Mouse (Mus musculus): ENCODE measurements around the gene Ak5.
A peak's percentile ranks its signal among the peaks of the same experiment; 100 is the strongest.

Gene Ak5

DNA sequence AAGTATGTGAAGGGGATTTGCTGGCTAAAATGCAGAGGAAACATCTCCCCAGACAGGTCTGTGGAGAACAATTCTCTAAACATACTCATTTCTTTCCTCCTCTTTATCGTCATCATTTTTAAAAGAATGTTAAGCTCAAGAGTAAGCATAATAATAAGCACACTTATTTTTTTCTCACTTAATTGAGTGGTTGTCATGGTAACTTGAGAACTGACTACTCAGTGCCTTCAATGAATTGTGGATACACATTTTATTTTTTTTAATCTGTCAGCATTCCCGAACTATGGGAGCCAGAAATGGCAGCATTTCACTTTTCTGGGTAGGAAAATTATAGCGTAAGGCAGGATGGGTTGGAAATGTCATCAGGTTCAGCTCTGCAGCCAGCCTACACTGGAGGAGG, 151.6 kb downstream of the Ak5 start:
- no peak for DNase-seq (ENCODE audit: low spot score in 2 of 2)

DNA sequence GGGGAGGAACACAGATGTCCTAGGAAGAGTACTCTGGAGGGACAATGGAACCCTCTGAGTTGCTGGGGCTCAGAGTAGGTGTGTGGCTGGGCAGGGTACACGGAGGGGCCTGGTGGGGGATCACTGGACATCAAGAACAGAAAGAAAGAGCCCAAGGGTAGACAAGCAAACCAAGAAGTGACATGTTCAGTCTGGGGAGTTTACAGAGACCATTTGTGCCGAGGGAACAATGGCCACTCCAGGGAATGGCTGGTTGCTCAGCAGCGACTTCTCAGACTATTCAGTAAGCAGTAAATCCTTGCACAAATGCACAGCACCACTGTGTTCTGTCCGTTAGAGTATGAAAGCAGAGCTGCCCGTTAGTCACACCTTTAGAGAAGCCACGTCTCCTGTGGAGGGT, 152.2 kb downstream of the Ak5 start:
- no peak for DNase-seq (ENCODE audit: low spot score in 2 of 2)

DNA sequence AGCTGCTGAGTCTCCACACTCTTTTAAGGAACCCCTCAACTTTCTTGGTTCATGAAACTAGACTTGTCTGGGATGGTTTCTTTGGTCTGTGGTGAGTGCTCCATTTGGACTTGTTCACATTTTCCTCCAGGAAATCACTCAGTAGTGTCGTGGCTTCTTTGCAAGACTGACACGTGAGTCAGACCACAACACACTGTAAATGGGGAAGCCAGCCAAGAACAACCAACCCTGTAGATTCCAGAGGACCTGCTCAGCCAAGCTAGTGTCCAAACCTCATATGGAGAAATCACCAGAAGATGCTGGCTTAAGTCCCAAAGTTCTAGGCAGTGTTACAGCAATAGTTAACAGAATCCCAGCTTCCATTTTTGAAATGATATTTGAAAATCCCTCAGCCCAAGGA, 155.6 kb downstream of the Ak5 start:
- no peak for DNase-seq (ENCODE audit: low spot score in 2 of 2)

DNA sequence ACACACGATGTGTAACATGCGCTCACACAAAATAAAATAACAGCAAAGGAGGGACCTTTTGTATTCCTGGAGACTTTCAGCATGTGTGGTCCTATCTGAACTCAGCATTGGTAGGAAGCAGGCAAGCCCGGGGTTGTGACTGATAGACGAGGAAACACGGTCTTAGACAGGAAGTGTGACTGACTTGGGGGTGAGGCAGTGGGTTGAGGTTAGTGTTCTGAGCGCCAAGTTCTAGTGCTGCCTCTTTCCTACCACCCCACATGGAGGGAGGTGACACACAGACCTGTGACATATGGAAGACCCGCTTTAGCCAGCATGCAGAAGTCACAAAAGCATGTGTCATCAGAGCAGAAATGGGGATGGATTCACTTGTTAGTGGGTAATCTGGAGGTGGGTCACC, 158.9 kb downstream of the Ak5 start:
- DNase-seq (ENCODE audit: low spot score in 2 of 2) = no peak

DNA sequence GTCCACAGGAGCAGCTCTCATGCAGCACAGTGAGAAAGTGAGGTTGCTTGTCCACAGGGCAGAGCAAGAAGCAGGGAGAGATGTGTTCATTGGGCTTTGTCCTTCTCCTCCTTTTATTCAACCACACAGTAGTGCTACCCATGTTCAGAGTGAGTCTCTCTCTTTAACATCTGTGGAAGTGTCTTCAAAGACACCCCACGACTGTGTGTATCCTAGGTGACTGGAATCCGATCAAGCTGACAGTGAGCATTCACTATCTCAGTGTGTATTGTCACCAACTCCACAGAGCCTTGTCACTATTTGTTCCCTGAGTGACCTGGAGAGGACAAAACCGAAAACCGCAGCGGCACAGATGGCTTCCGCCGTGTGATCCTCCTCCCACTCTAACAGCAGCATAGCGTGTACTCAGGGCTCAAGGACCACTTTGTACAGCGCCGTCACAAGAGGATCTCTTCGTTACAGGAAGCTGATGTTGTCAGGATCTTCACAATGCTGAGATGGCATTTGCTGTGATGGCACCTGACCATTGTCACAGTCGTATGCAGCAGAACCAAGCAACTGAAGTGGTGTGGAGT, 159.7 kb downstream of the Ak5 start:
- no peak for DNase-seq (ENCODE audit: low spot score in 2 of 2)

DNA sequence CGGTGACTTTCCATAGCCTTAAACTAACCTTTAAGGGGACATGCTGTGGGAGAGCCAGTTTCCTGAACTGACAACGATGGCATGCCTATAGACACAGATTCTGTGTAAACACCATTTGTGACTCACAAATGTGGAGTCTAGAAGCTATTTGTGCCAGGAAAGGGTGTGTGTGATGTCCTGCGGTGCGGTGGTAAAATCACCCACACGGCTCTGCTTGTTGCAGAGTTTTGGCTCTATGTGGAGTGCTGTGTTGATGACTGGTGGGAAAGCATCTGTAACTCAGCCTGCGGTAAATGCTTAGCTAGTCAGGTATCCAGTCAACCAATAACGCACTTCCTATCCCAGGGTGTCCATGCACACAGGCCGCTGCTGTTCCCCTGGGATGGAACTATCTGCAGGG, 160.3 kb downstream of the Ak5 start:
- no peak for DNase-seq (ENCODE audit: low spot score in 2 of 2)

DNA sequence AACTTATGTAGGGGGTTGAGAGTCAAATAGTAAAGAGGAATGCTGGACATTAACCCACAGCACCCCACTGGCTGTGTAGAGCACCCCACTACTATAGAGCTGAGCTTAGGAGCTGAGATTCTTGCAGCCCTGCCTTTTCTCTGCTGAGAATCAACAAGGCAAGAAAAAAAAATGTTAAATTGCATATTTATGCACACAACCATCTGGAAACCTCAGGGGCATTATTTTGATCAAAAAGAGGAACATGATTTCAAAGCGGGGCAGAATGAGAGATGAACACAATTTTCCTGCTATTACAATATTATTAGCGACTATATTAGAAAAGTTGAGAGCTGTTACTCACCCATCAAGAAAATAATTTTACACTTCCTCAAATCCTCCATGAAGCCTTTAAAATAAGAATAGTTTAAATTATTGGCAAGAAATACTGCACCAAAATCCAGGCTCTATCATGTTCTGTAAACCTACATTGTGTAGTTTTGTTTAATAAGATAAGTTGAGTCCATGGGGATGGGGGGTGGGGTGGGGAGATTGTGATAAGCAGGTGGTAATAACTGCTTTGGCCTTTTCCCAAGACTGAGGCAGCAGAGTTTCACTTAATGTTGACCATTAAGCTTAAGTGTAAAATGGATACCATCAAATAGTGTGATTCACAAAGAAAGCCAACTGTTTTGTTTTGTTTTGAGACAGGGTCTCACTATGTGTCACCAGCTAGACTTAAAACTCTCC, 169.0 kb downstream of the Ak5 start:
- DNase-seq (ENCODE audit: low spot score in 2 of 2) = no peak

DNA sequence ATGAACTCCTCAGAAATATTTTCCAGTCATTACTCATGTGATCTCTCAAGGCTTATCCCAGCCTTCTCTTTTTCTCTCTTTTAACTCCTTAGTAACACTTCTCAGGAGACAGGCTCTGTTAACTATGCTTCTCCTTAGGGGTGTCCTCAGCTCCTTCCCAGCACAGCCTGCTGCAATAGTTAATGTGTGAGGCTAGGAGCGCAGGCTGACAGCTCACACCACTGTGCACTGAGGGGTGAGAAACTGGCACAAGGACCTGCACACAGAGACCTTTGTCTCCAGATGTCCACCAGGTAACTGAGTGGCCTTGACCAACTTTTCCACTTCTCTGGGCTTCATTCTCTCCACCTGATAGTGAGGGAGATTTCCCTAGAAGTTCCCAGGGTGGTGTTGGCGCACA, 170.3 kb downstream of the Ak5 start:
- no peak for DNase-seq (ENCODE audit: low spot score in 2 of 2)

DNA sequence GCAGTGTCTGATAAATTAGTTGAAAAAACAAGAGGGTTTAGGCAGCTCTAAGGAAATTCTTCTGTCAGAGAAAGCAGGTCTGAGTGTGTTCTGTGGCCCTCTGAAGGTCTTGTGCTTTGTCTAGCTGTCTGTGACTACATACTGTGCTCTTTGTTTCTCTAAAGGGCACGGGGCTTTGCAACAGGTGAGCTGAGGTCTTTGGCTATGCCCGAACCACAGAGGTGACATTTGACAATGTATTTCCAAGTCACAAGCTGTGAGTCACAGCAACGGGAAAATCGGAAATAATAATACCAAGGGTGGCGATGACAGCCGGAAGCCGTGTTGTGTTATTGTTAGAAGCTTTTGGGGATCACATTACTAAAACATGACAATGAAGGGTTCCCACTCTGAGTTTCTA, 171.1 kb downstream of the Ak5 start:
- DNase-seq (ENCODE audit: low spot score in 2 of 2) = no peak

DNA sequence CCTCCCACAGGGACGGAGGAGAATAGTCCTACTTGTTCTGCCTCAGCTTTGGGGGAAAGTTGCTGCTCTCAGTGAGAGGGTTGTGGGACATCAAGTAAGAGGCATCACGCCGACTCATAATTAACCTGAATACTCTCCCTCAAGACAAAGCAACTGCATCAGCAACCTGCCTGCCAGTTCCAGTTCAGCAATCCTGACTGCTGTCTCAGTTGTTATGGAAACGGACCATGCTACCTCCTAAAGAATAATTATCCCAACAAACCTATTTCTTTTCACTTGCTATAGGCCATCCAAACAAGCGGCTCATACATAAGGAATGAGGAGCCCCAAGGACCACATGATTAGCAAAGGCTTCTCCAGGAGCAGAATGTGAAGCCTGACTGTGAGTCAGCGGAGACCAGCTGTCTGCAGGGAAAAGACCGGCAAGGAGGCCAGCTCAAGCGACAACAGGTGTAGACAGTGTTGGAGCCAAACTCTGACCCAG, 172.7 kb downstream of the Ak5 start:
- DNase-seq (ENCODE audit: low spot score in 2 of 2) = no peak

DNA sequence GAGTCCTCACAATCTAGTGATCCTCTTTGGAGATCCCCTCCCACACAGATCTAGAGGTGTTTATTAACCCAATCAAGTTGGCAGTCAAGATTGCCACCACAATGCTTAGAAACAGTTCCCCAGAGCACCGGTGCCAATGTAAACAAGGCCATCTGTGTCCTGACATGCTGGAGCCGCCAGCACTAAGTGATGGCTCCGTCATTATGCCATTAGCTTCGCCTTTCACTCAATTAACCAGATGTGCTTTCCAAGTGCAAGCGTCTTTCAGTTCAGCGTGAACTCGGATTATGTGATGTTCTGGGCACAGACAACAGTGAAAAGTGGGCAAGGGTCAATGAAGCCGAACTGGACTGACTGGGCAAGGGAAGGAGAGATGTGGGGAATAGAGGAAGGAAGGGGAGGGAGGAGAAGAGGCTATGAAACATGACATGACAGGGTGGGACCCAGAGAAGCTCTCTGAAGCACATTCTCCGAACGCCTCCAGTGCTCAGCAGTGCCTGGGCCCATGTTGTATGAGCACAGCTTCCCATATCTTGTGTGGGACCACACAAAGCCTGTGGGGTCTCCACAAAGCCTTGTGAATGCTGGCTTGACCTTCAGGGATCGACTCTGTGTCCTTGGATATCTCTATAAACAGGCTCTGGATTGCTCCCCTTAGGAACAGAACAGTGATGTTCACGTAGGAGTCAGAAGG, 173.3 kb downstream of the Ak5 start:
- no peak for DNase-seq (ENCODE audit: low spot score in 2 of 2)

DNA sequence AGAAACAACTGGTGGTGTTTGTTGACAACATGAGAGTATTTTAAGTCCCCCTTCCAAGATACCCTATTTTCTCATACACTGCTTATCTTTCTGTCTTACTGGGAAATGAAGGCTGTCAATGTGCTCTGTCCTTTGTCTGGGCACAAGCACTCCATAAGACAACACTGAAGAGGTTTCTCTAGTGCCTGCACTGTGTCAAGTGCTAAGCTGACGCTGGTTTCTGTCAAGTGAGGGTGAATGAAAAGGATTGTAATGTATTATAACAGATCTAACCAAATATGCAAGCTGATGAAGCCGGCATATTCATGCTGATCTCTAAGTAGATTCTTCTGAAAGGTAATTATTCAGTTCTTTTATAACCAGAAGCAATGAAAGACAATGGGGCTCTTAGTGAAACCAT, 174.3 kb downstream of the Ak5 start:
- no peak for DNase-seq (ENCODE audit: low spot score in 2 of 2)

DNA sequence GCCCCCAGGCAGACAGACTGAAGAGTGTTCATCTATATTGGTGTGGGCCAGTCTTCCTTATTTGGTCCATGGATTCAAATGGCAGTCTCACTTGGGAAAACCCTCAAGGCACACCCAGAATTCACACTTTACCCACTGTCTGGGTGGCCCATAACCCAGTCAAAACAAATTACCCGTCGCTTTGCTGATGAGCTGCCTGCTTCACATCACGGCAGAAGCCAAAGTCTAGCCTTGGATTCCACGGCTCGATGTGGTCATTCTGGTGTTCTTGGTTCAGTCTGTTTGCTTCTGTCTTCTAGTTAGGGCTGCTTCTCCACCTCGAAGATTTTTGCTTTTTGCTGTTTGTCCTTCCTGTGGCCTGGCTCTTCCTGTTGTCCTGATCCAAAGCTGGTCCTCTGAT, 175.9 kb downstream of the Ak5 start:
- DNase-seq (ENCODE audit: low spot score in 2 of 2) = no peak

DNA sequence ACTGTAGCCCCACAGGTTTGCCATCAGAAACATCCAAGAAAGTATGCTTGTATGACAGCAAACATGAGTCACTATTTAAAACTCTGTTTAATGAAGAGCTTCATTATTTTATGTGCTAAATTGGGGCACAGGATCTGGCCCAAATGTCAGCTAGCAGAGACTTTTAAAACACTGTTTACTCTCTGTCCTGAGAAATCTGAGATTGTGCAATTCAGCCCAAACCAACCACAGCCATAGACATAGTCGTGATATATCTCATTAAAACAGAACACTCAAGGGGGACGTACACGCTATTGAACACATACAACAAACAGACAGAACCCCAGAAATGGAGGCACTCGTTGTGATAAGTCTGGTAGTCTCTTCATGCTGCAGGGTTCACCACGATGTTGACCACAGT, 177.7 kb downstream of the Ak5 start:
- DNase-seq (ENCODE audit: low spot score in 2 of 2) = no peak

DNA sequence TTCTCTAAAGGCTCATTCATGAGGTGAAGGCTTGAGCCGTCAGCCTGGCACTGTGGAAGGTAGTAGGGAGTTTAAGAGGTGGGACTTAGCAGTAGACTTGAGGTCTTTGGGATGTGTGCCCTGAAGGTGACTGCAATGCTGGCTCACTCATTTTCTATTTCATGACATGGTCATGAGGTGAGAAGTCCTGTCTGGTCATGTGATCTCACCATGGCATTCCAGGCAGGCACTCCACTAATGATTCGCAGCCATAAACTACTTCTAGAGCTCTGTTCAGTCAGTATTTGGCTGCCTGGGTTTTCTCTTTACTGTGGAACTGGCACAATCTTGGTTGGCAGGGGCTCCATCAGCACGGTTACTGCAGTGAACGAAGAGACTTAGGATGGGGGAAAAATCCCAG, 179.2 kb downstream of the Ak5 start:
- DNase-seq (ENCODE audit: low spot score in 2 of 2) = no peak

DNA sequence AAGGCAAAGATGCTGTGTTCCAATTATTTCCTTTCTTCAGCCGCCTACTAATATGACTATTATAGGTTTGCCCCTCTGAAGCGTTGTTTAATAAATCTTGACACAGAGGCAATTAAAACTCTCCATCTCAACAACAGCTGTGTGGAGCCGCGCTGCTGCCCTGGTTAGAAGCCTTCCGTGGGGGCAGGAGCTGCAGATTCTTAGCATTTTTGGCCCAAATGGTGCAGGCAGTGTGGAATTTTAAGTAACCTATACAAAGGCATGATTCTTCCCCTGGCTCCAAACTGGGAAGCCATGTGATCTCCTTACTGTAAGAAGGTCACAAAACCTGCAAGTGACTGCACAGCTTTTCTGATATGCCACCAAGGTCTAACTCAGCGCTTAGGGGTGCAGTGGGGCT, 184.0 kb downstream of the Ak5 start:
- no peak for DNase-seq (ENCODE audit: low spot score in 2 of 2)

DNA sequence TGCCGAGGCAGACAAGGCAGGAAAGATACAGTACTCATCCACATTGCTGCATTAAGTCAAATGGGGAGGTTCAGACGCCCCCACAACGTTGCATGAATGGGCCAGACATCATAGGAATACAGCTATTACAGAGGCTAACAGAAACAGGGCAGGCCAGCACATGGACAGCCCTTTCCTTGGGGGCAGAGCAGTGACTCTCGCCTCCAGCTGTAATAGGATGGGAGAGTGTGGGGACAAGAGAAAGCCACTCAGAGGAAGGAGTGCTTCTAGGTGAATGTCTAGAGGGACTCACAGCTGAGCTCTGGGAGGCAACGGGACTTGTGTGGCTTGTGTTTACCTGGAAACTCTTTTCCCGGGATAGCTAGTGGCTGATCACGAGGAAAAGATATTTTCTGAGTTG, 184.4 kb downstream of the Ak5 start:
- no peak for DNase-seq (ENCODE audit: low spot score in 2 of 2)

DNA sequence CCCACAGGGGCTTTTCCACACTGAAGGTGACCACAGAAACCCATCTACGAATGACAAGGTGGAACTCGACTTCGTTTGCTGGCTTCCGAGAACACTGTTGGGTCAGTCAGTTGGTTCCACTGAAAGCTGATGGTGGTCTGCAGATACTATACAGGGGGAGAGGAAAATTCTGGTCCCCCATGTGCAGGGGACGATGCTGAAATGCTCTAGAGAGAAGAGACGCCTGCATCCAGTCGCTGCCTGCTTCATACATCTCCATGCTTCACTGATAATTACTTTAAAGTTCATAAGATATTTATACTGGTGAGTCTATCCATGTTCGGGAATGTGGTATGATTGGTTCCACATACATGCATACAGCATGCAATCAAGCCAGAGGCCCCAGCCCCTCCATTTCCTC, 186.0 kb downstream of the Ak5 start:
- DNase-seq (ENCODE audit: low spot score in 2 of 2) = no peak

DNA sequence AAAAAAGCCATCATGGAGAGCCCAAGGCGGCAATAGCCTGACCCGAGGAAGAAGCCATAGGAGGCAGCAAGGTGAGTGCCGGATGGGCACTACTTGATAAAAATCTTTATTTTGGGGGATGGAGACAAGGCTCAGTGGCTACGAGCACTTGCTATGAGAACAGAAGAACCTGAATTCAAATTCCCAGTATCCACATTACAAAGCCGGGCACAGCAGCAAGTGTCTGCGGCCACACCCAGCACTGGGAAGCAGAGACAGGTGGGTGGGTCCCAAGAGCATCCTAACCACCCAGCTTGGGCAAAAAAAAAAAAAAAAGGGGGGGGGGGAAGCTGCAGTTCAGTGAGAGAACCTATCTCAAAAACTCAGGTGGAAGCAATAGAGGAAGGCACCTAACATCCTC, 187.8 kb downstream of the Ak5 start:
- DNase-seq (ENCODE audit: low spot score in 2 of 2) = no peak

DNA sequence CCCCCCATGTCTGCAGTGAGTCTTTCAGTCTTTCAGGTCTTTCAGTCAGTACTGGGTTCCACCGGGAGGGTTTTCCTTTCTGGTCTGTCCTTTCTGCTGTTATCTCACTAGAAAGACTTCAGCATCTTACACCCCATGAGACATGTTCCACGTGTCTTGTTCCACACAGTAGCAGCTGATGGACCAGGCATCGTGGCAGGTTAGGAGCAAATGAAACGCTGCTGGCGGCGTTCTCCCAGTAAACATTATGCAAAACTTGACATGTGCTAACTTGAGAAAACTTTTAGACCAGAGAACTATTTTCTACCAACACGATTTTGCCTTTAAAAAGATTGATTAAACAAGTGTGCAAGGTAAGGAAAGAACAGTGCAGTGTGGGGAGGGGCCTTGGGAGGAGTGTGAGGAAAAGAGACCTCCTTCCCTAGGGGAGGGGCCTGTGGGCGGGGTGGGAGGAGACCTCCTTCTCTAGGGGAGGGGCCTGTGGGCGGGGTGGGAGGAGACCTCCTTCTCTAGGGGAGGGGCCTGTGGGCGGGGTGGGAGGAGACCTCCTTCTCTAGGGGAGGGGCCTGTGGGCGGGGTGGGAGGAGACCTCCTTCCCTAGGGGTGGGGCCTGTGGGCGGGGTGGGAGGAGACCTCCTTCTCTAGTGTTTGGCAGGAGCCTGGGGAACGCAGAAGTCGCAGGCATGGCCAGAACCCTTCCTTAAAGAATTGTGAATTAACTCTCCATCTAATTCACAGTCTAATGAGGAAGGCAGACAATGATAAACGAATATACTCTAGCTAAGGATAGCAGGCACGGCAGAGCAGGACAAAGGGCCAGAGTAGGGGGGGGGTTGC, 189.3 kb downstream of the Ak5 start:
- DNase-seq (ENCODE audit: low spot score in 2 of 2) = no peak

DNA sequence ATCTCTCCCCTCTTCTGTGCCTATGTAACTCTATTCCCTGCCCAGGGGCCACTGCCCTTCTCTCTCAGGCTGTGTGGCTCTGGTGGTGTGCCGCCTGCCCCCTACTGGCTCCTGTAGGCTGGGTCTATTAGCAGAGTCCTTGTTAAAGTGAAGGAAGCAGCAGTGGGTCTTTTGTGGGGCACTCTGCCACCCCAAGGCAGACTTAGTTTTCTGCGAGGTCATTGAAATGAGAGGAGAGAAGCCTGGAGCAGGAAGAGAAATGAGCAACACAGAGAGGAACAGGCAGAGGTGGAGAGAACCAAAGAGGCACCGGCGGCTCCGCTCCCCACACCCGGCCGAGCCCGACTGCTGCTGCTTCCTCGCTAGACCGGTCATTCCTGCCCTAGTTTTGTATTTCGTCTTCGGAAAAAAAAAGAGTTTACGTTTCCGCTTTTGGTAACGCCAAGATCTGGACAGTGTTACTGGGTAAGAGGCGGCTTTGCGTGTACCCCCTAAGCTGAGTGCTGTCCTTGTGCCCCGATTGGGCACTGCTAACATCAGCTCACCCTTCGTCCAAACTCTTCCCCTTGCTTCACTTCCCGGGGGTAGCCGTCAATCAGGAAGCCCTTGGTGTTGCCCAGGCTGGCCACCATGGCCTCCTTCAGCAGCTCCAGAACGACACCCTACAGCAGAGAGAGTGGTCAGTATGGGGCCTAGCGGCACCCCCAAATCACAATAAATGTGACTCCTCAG, 190.2 kb downstream of the Ak5 start:
- peak; percentile 40 to 44 for DNase-seq (ENCODE audit: low spot score in 2 of 2)

DNA sequence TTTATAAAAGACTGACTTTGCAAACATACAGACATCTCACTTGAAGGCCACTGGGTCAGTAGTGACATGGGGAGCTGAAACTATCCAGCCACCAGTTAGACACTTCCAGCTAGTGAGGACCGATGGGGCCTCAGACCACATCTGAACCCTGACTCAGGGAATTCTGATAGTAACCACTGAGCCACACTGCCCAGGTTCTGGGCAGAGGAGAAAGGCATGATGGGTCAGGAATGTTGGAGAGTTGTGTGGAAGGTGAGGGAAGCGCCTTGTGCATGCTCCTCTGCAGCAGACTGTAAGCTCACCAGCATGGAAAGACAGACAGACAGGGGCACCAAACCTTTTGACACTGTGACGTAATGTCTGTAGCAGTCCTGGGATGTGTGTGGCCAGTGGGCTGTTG, 192.3 kb downstream of the Ak5 start:
- no peak for DNase-seq (ENCODE audit: low spot score in 2 of 2)

Measured in spleen, postnatal 14 days (tissue).